Mouse (Mus musculus): ENCODE measurements around the gene Gprin1.
A peak's percentile ranks its signal among the peaks of the same experiment; 100 is the strongest.

Gene Gprin1

GRCm38 (mm10) chr13:54714996-54715395, 34.7 kb downstream of the Gprin1 start:
- no peak for DNase-seq

GRCm38 (mm10) chr13:54714393-54714792, 35.3 kb downstream of the Gprin1 start:
- DNase-seq = no peak

DNA sequence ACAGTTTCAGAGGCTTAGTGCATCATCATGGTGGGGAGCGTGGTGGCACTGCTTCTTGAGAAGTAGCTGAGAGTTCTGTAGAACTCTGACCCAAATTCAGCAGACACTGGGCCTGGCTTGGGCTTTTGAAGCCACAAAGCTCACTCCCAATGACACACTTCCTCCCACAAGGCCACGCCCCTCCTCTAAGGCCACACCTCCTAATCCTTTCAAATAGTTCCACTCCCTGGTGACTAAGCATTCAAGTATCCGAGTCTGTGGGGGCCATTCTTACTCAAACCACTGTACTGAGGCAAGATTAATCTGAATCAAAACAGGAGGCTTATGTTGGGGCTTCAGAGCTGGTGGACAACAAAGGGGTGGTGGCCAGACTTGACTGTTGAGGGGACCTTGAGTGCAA, 38.8 kb downstream of the Gprin1 start:
- DNase-seq = no peak

GRCm38 (mm10) chr13:54704890-54705289, 44.8 kb downstream of the Gprin1 start:
- DNase-seq = no peak

DNA sequence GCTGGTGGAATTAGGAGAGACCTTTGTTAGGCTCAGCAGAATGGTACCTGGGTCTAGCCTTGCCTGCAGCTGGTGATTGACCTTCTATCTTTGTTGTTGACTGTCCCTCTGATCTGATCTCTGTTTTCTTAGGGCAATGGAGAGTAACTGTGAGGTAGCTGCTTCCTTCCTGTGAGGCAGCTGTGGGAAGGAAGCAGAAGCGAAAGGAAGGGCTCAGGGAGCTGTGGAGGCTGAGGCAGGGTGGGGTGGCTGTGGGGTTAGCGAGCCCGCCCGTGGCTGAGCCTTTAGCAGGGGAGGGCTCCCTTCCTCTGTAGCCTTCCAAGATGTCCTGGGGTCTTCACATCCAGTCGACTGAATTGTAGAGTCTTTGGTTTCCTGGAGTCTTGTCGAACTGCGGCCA, 47.2 kb downstream of the Gprin1 start:
- no peak for DNase-seq

DNA sequence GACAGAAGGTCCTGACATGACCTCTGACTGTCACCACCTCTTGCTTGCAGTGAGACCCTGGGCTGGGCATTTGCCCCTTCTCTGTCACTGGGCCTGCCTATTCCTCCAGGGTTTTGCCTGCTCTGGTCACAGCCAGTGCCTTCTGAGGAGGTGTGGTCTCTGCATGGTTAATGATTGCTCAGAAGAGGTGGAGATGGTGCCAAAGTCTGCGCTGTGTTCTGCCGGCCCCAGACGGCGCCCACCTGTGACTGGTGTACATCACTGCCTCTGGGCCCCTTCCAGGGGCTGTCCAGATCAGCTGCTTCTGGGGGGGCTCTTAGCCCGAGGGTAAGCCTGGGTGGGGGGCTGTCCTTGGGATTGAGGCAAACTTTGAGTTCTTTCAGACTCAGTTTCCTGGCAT, 48.4 kb downstream of the Gprin1 start, which contains the start of gene Cdhr2:
Gene Cdhr2 (plus strand): TSS at position 219 of the 400 bp plus-strand sequence.
- DNase-seq = peak; percentile 75

DNA sequence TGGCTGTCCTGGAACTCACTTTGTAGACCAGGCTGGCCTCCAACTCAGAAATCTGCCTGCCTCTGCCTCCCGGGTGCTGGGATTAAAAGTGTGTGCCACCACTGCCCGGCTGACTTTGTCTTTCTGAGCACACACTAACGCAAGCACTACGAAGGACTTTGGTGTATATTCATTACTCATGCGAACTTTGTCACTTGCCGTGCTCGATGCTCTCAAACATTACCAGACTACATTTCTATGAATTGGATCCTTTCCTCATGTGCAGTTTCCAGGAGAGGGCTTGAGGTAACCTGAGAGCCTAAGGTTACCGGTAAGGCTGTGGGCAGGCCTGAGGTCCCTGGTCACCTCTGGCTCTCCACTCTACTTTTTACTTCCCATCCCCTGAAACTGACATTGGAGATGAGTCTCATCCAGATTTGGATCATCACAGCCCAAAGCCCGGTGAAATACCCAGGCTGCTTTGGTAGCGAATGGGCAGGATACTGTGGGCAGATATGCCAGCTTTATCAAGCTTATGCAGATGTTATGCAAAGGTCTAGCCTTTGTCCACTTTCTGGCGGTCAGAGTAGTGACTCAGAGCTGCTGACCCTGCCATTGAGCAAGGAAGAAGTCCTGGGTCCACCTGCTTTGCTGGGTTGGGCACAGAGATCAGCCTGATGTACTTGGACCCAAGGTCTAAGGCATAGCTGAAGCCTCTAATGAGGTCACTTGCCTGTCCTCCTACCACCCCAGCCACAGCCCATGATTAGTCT, 54.0 kb downstream of the Gprin1 start:
- DNase-seq = no peak

GRCm38 (mm10) chr13:54694348-54695060, 55.2 kb downstream of the Gprin1 start:
- DNase-seq = peak; percentile 92

GRCm38 (mm10) chr13:54693558-54694347, 55.9 kb downstream of the Gprin1 start, which contains the start of gene Rnf44:
Rnf44 (minus strand) TSS chr13:54693907.
- DNase-seq = peak; percentile 99

DNA sequence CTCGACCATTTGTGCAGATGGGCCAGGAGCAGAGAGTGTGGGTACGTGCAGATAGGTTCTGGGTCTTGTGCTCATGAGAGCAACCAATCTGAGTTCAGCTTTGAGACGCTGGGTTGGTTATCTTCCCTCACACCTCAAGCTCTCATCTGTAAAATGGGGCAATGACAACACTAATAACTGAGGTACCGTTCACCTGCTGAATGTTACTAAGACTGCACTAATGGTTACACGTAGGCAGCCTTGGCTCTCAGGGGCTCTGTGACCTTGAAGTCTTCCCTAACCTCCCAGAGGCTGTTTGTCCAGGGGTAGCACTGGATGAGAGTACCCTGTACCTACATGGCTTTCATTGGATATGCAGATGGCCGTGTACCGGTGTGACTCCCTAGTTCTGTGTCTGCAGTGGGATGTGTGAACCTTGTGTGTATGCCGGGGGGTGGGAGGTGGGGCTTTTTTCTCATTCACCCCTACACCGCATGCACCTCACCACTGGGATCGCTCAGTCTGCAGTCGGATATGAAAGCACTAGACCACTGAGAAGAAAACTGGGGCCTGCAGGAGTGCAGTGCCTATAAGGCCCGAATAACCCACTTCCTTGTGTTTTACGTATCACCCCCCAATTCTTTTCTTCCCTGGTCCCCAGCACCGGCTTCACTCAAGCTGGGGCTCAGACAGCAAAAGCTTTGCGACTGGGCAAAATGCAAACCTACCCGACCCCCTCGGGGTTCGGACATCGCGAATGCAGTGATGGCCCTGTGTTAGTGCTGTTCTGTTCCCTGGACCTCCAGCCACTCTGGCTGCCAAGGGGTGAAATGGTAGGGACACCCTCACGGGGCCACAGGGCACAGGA, 56.7 kb downstream of the Gprin1 start:
- no peak for DNase-seq

GRCm38 (mm10) chr13:54691737-54692136, 57.9 kb downstream of the Gprin1 start:
- DNase-seq = no peak

DNA sequence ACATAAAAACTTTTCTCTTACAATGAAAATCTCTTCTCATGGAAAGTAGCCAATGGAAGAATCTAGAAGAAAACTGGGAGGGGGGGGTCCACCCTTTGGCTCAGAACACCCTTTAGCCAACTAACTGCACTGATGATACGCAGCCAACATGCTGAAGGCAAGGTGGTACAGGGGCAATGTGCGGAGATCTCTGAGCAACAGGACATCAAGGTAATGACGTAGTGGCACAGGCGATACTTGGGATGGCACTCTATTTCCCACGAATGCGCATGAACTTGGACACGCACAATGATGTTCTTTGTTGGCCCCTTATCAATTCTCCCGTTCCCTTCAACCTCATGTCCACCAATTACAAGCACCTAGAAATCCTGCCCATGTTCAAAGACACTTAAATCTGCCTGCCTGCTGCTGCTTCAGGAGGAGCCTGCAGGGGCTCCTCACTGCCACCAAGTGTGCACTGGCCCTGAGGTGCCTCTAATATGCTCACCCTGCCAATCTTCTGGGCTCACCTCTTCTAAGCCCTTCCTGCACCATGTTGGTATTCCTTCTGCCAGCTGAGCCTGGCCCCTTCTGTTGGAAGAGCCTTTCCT, 59.4 kb downstream of the Gprin1 start:
- DNase-seq = no peak

DNA sequence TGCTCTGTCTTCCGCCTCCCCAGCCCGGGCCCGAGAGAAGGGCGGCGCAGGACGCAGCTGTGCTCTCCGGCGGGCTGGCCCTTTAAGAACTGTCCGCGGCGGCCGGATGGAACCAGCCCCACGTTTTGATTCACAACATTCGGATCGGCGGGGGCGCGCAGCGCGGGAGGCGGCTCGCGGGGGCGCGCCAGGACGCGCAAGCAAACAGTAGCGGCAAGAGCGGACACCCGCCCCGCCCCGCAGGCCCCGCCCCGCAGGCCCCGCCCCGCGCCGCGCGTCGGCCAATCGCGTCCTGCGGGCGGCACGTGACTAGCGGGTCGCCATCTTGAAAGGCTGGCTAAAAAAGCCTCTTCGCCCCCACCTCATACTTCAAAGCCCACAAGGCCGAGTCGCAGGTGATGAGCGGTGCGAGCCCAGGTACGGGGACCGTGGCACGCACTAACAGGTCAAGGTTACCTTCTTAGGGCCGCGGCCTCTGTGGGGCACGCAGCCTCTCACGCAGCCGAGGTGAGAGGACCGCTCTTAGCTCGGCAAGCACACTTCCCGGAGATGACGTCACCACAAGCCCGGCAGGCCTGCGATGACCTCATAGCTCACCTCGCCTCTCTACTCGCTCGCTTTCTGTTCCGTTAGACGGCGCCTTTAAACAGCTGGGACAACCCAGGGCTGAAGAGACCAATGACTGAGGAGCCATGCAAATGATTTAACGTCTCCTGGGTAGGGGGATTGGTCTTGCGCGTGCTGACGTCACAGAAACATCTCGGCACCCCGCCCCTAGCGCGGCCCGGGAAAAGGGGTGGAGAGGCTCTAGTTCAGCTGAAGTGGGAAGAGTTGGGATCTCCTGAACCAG, 61.9 kb downstream of the Gprin1 start:
- DNase-seq = peak; percentile 99

GRCm38 (mm10) chr13:54687096-54687495, 62.6 kb downstream of the Gprin1 start:
- DNase-seq = peak; percentile 89

Data from kidney, postnatal 10 days (tissue).